Mouse (Mus musculus) adrenal gland, postnatal 14 days (tissue): Measurements from ENCODE around the gene Cd247. TPM values are rescaled to one million over a fixed set of nuclear protein-coding genes. Genes with fewer than 3 reads are reported as not detected.

Experiments
- DNase-seq: peaks from one replicate; pipeline ENCODE4 v3.0.0; 2021; ENCODE audit warnings: mixed read lengths
- total RNA-seq: library from RNA; stranded (reverse); gene quantifications from 2 replicates; pipeline ENCODE4 v1.2.3, GENCODE M21; 2021

Cd247 gene
- total RNA-seq, 1 experiment from 2014 or later = 1.3 TPM

- DNase-seq = no peak
These were observed 125.4 kb downstream of the Cd247 start for GRCm38 (mm10) chr1:165913720-165914415.

GRCm38 (mm10) chr1:165914416-165914801, 125.9 kb downstream of the Cd247 start:
- DNase-seq = no peak

- no peak for DNase-seq
These were observed 132.5 kb downstream of the Cd247 start for GRCm38 (mm10) chr1:165921026-165921425.

- no peak for DNase-seq
These were observed 134.0 kb downstream of the Cd247 start for GRCm38 (mm10) chr1:165922488-165922887.

GRCm38 (mm10) chr1:165925207-165925606, 136.7 kb downstream of the Cd247 start:
- no peak for DNase-seq

Other genes with a start within 250 kb of the Cd247 start
- 39.1 and 40.4 TPM in 2 replicates for gene Mpzl1, start 154.1 kb upstream of the Cd247 start, total RNA-seq
- gene Rcsd1, start 78.9 kb upstream of the Cd247 start, total RNA-seq = 22.1 and 35.0 TPM in 2 replicates
- gene Creg1, start 24.9 kb upstream of the Cd247 start, total RNA-seq = 36.6 and 56.6 TPM in 2 replicates
- gene Pou2f1, start 214.0 kb downstream of the Cd247 start, total RNA-seq = 15.0 and 18.8 TPM in 2 replicates